Mouse (Mus musculus) hindbrain, embryonic 10.5 days (tissue): Measurements from ENCODE around the gene Myo10. TPM values are rescaled to one million over a fixed set of nuclear protein-coding genes. Genes with fewer than 3 reads are reported as not detected.

Experiments used
- DNase-seq: peaks from one replicate; pipeline ENCODE4 v3.0.0-alpha.2; 2017; ENCODE audit warnings: low spot score
- H3K27ac ChIP-seq: fragments of 300-500 bp; sonication (generic); 2 replicates; pipeline ENCODE4 v1.5.1; 2016; ENCODE audit warnings: mild to moderate bottlenecking, moderate library complexity
- H3K27me3 ChIP-seq: fragments of 300-500 bp; sonication (generic); 2 replicates; pipeline ENCODE4 v1.6.1; 2016; ENCODE audit warnings: mild to moderate bottlenecking; ENCODE audit not compliant: poor library complexity, insufficient read depth, severe bottlenecking
- H3K36me3 ChIP-seq: fragments of 300-500 bp; sonication (generic); 2 replicates; pipeline ENCODE4 v1.6.1; 2016; ENCODE audit warnings: mild to moderate bottlenecking, moderate library complexity
- H3K4me1 ChIP-seq: fragments of 300-500 bp; sonication (generic); replicated peaks from 2 replicates; pipeline ENCODE4 v1.6.1; 2016; ENCODE audit warnings: mild to moderate bottlenecking
- H3K4me3 ChIP-seq: fragments of 300-500 bp; sonication (generic); 2 replicates; pipeline ENCODE4 v1.5.1; 2016; ENCODE audit warnings: mild to moderate bottlenecking, moderate library complexity
- H3K9me3 ChIP-seq: fragments of 300-500 bp; sonication (generic); 2 replicates; pipeline ENCODE4 v1.6.1; 2016; ENCODE audit warnings: mild to moderate bottlenecking, moderate library complexity
- WGBS: fragments of 180-500 bp; shearing (Covaris S2); methylation state at CpG from one replicate; pipeline ENCODE4 v1.1.7; 2016; 5-methylcytosine and 5-hydroxymethylcytosine counted together
- polyA plus RNA-seq: library from polyadenylated mRNA; unstranded; fragments of >200 nt; fragmentation: Nextera tagmentation; extraction: Ambion mirVana; gene quantifications from 2 replicates; pipeline ENCODE4 v1.2.1, GENCODE M21; 2016

The Myo10 gene
- polyA plus RNA-seq, 1 experiment from 2014 or later: 41.8 TPM

GRCm38 (mm10) chr15:25622867-25623471 lies 644 bp downstream of the Myo10 start:
- H3K27me3 ChIP-seq: peaks cover 16% of the 10 kb centered on the region
- 0 out of 2 replicates have a peak, but pooled peaks cover 1% of the 10 kb centered on the region for H3K36me3 ChIP-seq
- H3K4me3 ChIP-seq: peak overlapping the region; percentile 94
- WGBS: under 1% methylated on average over 61 of the region's 61 CpGs
- peak; percentile 69 for DNase-seq
- H3K9me3 ChIP-seq: no peaks in the 10 kb centered on the region
- peak overlapping the region; percentile 95 for H3K27ac ChIP-seq
- peaks cover 45% of the 10 kb centered on the region for H3K4me1 ChIP-seq

- Histone ChIP-seq H3K27ac (peak overlapping the region; percentile 95), H3K4me1 (peaks cover 45% of the 10 kb centered on the region), H3K9me3 (0 out of 2 replicates have a peak, but pooled peaks cover 4% of the 10 kb centered on the region), H3K27me3 (peaks cover 16% of the 10 kb centered on the region), H3K36me3 (peaks cover 8% of the 10 kb centered on the region; the same call in 1 of the 2 replicates), H3K4me3 (peak overlapping the region; percentile 94)
- 9% methylated on average over 9 of the region's 9 CpGs for WGBS
- peak; percentile 18 for DNase-seq
Observed at GRCm38 (mm10) chr15:25623556-25624180, 1.3 kb downstream of the Myo10 start.

- Histone ChIP-seq H3K27ac (no peak overlapping the region), H3K4me1 (peaks cover 45% of the 10 kb centered on the region), H3K27me3 (peaks cover 16% of the 10 kb centered on the region), H3K9me3 (0 out of 2 replicates have a peak, but pooled peaks cover 4% of the 10 kb centered on the region), H3K36me3 (peaks cover 9% of the 10 kb centered on the region; the same call in 1 of the 2 replicates), H3K4me3 (peak overlapping the region; percentile 94)
- no peak for DNase-seq
- WGBS: 40% methylated on average over 3 of the region's 3 CpGs
Observed at GRCm38 (mm10) chr15:25624263-25624662, 1.9 kb downstream of the Myo10 start.

- H3K4me1 ChIP-seq: peaks cover 45% of the 10 kb centered on the region
- H3K4me3 ChIP-seq: peak overlapping the region; percentile 16; the same call in 1 of the 2 replicates
- H3K27me3 ChIP-seq: peaks cover 12% of the 10 kb centered on the region
- no peak overlapping the region for H3K27ac ChIP-seq
- no peak for DNase-seq
- H3K36me3 ChIP-seq: peaks cover 9% of the 10 kb centered on the region; the same call in 1 of the 2 replicates
- H3K9me3 ChIP-seq: 0 out of 2 replicates have a peak, but pooled peaks cover 4% of the 10 kb centered on the region
- WGBS: 78% methylated on average over 4 of the region's 4 CpGs
Observed at GRCm38 (mm10) chr15:25625471-25625870, 3.1 kb downstream of the Myo10 start.

GRCm38 (mm10) chr15:25627012-25627411 lies 4.7 kb downstream of the Myo10 start:
- 0 out of 2 replicates have a peak, but pooled peaks cover 4% of the 10 kb centered on the region for H3K9me3 ChIP-seq
- no peaks in the 10 kb centered on the region for H3K27me3 ChIP-seq
- H3K27ac ChIP-seq: no peak overlapping the region
- no peak for DNase-seq
- H3K4me1 ChIP-seq: peaks cover 35% of the 10 kb centered on the region
- H3K36me3 ChIP-seq: peaks cover 9% of the 10 kb centered on the region; the same call in 1 of the 2 replicates
- WGBS: 87% methylated on average over 7 of the region's 7 CpGs
- H3K4me3 ChIP-seq: no peak overlapping the region

GRCm38 (mm10) chr15:25628251-25628650 lies 5.9 kb downstream of the Myo10 start:
- WGBS: 88% methylated on average over 2 of the region's 2 CpGs
- no peak for DNase-seq

GRCm38 (mm10) chr15:25630716-25631115 lies 8.4 kb downstream of the Myo10 start:
- Histone ChIP-seq H3K27me3 (no peaks in the 10 kb centered on the region), H3K27ac (no peak overlapping the region), H3K9me3 (0 out of 2 replicates have a peak, but pooled peaks cover 4% of the 10 kb centered on the region), H3K4me1 (peaks cover 22% of the 10 kb centered on the region), H3K4me3 (no peak overlapping the region), H3K36me3 (peaks cover 14% of the 10 kb centered on the region; the same call in 1 of the 2 replicates)
- WGBS: 86% methylated on average over 9 of the region's 9 CpGs
- no peak for DNase-seq

More at GRCm38 (mm10) chr15:25628251-25628650, 5.9 kb downstream of the Myo10 start:
- H3K36me3 ChIP-seq: peaks cover 9% of the 10 kb centered on the region; the same call in 1 of the 2 replicates
- H3K4me3 ChIP-seq: no peak overlapping the region
- H3K27ac ChIP-seq: no peak overlapping the region
- H3K27me3 ChIP-seq: no peaks in the 10 kb centered on the region
- 0 out of 2 replicates have a peak, but pooled peaks cover 4% of the 10 kb centered on the region for H3K9me3 ChIP-seq
- peaks cover 40% of the 10 kb centered on the region for H3K4me1 ChIP-seq

GRCm38 (mm10) chr15:25631332-25631731 lies 9.0 kb downstream of the Myo10 start:
- 0 out of 2 replicates have a peak, but pooled peaks cover 4% of the 10 kb centered on the region for H3K9me3 ChIP-seq
- 86% methylated on average over 6 of the region's 6 CpGs for WGBS
- H3K4me1 ChIP-seq: peaks cover 17% of the 10 kb centered on the region
- no peak for DNase-seq
- peaks cover 14% of the 10 kb centered on the region; the same call in 1 of the 2 replicates for H3K36me3 ChIP-seq
- H3K4me3 ChIP-seq: no peak overlapping the region
- no peaks in the 10 kb centered on the region for H3K27me3 ChIP-seq
- H3K27ac ChIP-seq: no peak overlapping the region

GRCm38 (mm10) chr15:25632902-25633301 lies 10.6 kb downstream of the Myo10 start:
- 87% methylated on average over 11 of the region's 11 CpGs for WGBS
- Histone ChIP-seq H3K27me3 (no peaks in the 10 kb centered on the region), H3K4me3 (no peak overlapping the region), H3K4me1 (peaks cover 9% of the 10 kb centered on the region; the same call in 1 of the 2 replicates), H3K36me3 (peaks cover 13% of the 10 kb centered on the region; the same call in 1 of the 2 replicates), H3K27ac (no peak overlapping the region), H3K9me3 (0 out of 2 replicates have a peak, but pooled peaks cover 4% of the 10 kb centered on the region)
- no peak for DNase-seq

GRCm38 (mm10) chr15:25633674-25634340 lies 11.5 kb downstream of the Myo10 start:
- WGBS: 93% methylated on average over 13 of the region's 13 CpGs
- Histone ChIP-seq H3K27ac (no peak overlapping the region), H3K4me3 (no peak overlapping the region), H3K9me3 (no peaks in the 10 kb centered on the region), H3K4me1 (peaks cover 9% of the 10 kb centered on the region; the same call in 1 of the 2 replicates), H3K36me3 (peaks cover 4% of the 10 kb centered on the region; the same call in 1 of the 2 replicates), H3K27me3 (no peaks in the 10 kb centered on the region)
- DNase-seq: no peak

- H3K4me3 ChIP-seq: no peak overlapping the region
- no peak overlapping the region for H3K27ac ChIP-seq
- 88% methylated on average over 9 of the region's 9 CpGs for WGBS
- no peak for DNase-seq
- H3K4me1 ChIP-seq: peaks cover 25% of the 10 kb centered on the region
- H3K27me3 ChIP-seq: no peaks in the 10 kb centered on the region
- H3K9me3 ChIP-seq: no peaks in the 10 kb centered on the region
- H3K36me3 ChIP-seq: peaks cover 4% of the 10 kb centered on the region; the same call in 1 of the 2 replicates
Observed at GRCm38 (mm10) chr15:25637727-25638126, 15.4 kb downstream of the Myo10 start.

GRCm38 (mm10) chr15:25639217-25639616 lies 16.9 kb downstream of the Myo10 start:
- no peak for DNase-seq

More at GRCm38 (mm10) chr15:25639217-25639616, 16.9 kb downstream of the Myo10 start:
- no peak overlapping the region for H3K4me3 ChIP-seq
- H3K27me3 ChIP-seq: no peaks in the 10 kb centered on the region
- 92% methylated on average over 5 of the region's 5 CpGs for WGBS
- H3K4me1 ChIP-seq: peaks cover 19% of the 10 kb centered on the region
- H3K9me3 ChIP-seq: no peaks in the 10 kb centered on the region
- peaks cover 2% of the 10 kb centered on the region; the same call in 1 of the 2 replicates for H3K36me3 ChIP-seq
- no peak overlapping the region for H3K27ac ChIP-seq
